Mouse (Mus musculus) macrophage (primary cell): ENCODE results near the gene Gm13889. TPM values are rescaled to one million over a fixed set of nuclear protein-coding genes. Genes with fewer than 3 reads are reported as not detected.

Experiments
- H3K27ac ChIP-seq: fragments of 350-480 bp; formaldehyde crosslinking; 2 replicates; pipeline ENCODE4 v1.9.0; 2021
- H3K36me3 ChIP-seq: fragments of 350-480 bp; formaldehyde crosslinking; 2 replicates; pipeline ENCODE4 v1.9.0; 2021; ENCODE audit errors: inconsistent target
- H3K4me3 ChIP-seq: fragments of 350-480 bp; formaldehyde crosslinking; 2 replicates; pipeline ENCODE4 v1.9.0; 2021; ENCODE audit errors: inconsistent target
- H3K79me2 ChIP-seq: fragments of 350-480 bp; formaldehyde crosslinking; 2 replicates; pipeline ENCODE4 v1.9.0; 2021; ENCODE audit errors: inconsistent target
- WGBS: methylation state at CpG from one replicate; pipeline ENCODE4 v1.1.7; 2026; ENCODE audit warnings: inconsistent platforms; ENCODE audit not compliant: missing documents; 5-methylcytosine and 5-hydroxymethylcytosine counted together
- polyA plus RNA-seq: library from polyadenylated mRNA; stranded (reverse); fragments of 250-400 nt; gene quantifications from 3 replicates; pipeline ENCODE4 v1.2.4, GENCODE M21; 2018; ENCODE audit warnings: inconsistent platforms

The Gm13889 gene
- polyA plus RNA-seq, 1 experiment from 2014 or later: not detected

DNA sequence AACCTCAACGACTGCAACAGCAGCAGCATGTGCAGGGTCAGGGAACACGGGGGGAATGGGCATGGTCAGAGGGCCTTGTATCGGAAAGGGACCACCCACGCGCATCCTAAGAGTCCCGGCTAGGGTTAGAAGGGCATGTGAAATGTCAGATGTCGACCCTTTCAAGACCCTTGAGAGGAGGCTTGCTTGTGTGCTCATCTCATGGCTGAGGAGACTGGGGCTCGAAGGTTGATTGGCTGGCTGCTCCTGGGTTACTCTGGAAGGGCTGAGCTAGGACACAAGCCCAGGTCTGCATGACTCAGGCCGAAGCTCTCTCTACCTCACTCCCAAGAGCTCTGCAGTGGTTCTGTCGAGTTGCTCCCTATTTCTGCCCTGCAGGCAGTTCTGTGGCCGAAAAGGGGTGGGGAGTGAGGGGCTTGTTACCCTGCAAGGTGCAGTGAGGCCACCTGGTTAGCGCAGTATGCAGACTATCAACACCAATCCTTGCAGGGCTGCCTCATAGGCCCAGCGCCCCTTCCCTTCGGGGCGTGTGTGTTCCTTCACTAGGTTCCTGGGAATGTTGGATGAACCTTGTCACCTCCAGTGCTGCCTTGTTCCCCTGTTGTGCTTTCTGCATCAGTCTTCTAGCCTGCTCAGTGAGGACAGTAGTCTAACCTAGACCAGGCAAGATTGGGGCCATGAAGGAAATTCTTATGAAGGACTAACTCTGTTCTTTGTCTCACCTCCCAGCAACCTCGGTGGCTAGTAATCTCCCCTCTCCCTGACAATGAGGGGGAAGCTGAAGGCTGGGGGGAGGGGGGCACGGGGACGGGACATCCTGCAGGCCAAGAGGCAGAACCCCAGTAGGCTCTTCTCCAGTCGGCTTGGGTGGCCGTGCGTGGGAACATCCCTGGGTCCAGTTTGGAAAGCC lies 18.8 kb upstream of the Gm13889 start:
- H3K4me3 ChIP-seq: no peak overlapping the region; the same call in 1 of the 2 replicates
- H3K27ac ChIP-seq: no peak overlapping the region

DNA sequence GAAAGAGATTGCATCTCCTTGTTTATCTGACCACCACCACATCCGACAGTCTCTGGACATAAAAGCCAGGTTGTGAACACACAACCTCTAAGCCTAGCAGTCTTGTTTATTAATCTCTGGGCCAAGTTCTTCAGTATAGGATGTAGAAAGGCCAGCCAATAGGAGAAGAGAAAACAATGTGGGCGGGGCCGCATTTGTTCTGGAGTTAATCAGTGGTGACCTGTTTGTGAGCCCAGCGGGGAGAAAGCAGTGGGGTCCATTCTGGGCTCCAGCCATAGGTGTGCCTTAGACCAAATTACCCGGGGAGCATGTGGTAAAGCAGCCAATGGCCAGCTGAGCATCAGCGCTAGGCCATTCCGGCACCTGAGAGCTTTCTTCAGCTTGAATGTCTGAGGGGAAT lies 18.0 kb upstream of the Gm13889 start:
- H3K79me2 ChIP-seq: no peaks in the 10 kb centered on the region
- H3K27ac ChIP-seq: no peak overlapping the region

More for the DNA sequence above, 18.8 kb upstream of the Gm13889 start:
- Histone ChIP-seq H3K36me3 (peaks cover 10% of the 10 kb centered on the region; the same call in 1 of the 2 replicates), H3K79me2 (no peaks in the 10 kb centered on the region)
- WGBS: 64% methylated on average over 21 of the region's 21 CpGs

DNA sequence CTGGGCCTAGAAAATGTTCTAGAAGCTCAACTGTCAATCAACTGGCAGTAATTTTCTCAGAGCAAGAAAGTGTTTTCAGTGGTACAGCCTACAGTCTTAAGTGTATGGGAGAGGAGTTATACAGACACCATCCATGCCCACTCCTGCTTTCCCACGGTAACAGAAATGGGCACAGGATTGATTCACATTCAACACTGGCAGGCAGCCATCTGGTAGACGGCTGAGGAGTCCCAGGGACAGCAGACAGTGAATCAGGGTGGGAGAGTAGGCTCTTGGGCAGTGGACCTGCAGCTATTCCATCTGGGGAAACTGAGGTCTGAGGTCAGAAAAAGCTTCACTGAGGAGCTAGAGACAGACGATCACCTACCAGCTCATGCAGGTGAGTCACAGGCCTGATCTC lies 14.6 kb upstream of the Gm13889 start:
- Histone ChIP-seq H3K4me3 (no peak overlapping the region), H3K79me2 (no peaks in the 10 kb centered on the region), H3K27ac (no peak overlapping the region), H3K36me3 (no peaks in the 10 kb centered on the region)
- WGBS: 72% methylated on average over 3 of the region's 3 CpGs

More for the DNA sequence above, 18.0 kb upstream of the Gm13889 start:
- 93% methylated on average over 7 of the region's 7 CpGs for WGBS
- Histone ChIP-seq H3K36me3 (peaks cover 3% of the 10 kb centered on the region; the same call in 1 of the 2 replicates), H3K4me3 (no peak overlapping the region)

DNA sequence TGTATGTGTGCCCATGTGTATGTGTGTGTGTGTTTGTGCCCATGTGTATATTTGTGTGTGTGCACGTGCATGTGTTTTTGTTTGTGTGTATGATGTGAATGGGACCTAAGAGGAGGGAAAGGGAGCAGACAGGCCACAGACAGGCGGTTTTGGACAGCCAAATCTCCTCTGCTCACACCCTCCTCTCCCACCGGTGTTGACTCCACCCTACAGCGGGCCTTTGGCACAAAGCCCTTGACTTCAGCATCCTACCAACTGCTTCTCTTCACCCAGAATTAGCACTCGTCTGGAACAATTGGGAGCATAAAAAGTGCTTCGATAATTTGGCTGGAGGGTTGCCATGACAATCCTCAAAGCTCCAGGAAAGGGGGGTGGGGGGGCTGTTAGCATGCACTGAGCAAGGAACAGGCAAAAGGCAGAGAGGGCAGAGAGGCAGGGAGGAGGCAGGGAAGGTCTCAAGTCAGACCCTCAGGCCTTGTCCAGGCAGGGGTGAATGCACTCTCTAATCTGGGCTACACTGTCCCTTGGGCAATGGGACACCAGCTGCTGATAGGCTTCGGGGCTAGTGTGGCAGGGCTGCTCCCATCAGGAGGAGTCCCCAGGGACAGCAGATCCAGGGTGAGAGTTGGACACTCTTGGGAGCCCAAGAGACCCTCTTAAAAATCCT lies 7.6 kb upstream of the Gm13889 start:
- Histone ChIP-seq H3K36me3 (no peaks in the 10 kb centered on the region), H3K79me2 (no peaks in the 10 kb centered on the region), H3K4me3 (no peak overlapping the region), H3K27ac (no peak overlapping the region)
- 87% methylated on average over 5 of the region's 7 CpGs for WGBS

DNA sequence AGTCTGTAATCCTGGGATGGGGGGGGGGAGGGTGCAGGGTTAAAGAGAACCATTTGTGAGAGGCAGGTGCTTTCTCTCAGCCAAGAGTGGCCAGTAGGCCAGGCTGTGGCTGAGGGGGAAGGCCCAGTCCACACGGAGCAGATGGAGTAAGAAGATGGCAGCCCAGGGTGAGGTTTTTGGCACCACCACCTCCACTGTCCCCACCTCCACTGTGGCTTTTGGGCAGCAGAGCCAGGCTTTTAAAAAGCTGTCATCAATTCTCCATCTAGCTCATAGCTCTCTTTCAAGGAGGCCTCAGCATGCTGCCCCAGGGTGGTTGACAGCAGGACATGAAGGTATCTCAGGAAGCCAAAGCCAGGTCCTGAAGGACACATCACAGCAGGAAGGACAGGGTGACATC lies 6.8 kb upstream of the Gm13889 start:
- H3K4me3 ChIP-seq: no peak overlapping the region
- no peaks in the 10 kb centered on the region for H3K36me3 ChIP-seq
- H3K27ac ChIP-seq: no peak overlapping the region
- H3K79me2 ChIP-seq: no peaks in the 10 kb centered on the region
- WGBS: 78% methylated on average over 1 of the region's 1 CpGs

DNA sequence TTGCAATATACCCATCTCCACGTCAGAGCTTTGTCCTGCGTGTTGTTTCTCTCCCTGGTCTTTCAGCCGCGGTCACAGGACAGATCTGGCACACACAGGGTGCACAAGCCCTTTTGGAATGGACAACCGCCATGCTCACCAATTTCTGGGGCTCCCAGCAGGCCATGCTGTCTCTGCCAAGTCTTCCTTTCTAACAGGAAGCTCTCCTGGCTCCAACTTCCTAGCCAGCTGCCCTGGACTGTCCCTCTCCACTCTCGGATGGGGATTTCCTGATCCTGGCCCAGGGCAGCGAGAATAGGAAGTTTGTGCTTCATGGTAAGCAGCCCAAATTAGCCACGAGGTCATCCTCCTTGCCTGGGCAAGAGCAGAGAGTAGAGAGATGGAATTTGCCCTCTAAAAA lies 4.7 kb upstream of the Gm13889 start:
- no peak overlapping the region for H3K27ac ChIP-seq
- H3K79me2 ChIP-seq: no peaks in the 10 kb centered on the region
- no peak overlapping the region for H3K4me3 ChIP-seq
- H3K36me3 ChIP-seq: no peaks in the 10 kb centered on the region
- WGBS: 65% methylated on average over 8 of the region's 8 CpGs

DNA sequence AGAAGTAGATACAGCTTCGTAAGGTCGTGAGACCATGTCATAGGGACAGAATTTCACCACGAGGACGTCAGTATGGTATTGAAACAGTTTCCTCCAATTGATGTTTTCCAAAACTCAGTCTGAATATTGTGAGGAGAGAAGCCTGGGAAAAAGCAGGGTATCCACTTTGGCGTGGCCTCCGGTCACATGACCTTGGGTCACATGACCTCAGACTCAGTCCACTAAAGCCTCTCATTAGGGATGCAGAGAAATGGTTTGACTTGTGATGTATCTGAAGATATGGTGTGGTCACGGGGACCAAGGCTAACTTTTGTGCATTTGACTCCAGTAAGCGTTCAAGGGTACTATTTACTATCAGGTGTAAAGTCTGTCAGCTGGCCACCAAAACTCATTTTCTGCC lies 2.3 kb upstream of the Gm13889 start:
- Histone ChIP-seq H3K79me2 (no peaks in the 10 kb centered on the region), H3K4me3 (no peak overlapping the region), H3K27ac (no peak overlapping the region), H3K36me3 (no peaks in the 10 kb centered on the region)
- WGBS: 81% methylated on average over 8 of the region's 8 CpGs

DNA sequence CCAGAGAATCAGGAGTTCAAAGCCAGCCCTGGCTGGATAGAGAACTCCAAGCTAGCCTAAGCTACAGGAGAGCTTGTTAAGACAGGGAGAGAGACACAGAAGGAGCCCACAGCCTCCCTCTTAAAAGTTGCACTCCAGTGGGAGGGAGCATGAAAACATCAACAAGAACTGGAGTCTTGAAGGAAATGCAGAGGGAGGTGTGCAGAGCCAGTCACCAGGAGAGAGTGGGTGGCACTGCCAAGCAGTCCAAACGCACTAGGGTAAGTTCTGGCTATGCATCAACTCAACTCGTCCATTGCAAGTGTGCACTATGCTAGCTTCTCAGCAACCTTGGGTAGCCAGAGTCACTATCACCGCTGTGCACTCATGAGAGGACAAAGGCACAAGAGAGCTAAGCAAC lies 1.2 kb upstream of the Gm13889 start:
- no peak overlapping the region for H3K27ac ChIP-seq
- no peaks in the 10 kb centered on the region for H3K36me3 ChIP-seq
- H3K4me3 ChIP-seq: no peak overlapping the region
- WGBS: 81% methylated on average over 3 of the region's 3 CpGs
- no peaks in the 10 kb centered on the region for H3K79me2 ChIP-seq

DNA sequence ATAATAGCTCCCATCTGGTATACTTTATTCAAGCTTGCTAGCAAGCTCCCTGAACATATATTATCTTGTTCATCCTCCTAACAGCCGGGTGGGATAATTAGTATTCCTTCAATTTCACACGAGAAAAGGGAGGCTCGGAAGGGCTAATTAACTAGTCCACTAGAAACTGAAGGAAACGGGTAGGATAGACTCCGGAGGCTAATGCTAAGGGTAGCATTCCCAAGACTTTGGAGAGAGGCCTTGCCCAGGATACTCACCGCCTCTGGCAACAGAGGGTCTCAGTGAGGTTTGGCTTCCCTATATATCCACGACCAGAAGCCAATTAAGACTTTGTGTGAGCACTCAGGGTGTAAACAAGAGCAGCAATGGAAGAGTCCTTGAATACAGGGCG lies 779 bp upstream of the Gm13889 start:
- 93% methylated on average over 8 of the region's 8 CpGs for WGBS
- H3K4me3 ChIP-seq: no peak overlapping the region

DNA sequence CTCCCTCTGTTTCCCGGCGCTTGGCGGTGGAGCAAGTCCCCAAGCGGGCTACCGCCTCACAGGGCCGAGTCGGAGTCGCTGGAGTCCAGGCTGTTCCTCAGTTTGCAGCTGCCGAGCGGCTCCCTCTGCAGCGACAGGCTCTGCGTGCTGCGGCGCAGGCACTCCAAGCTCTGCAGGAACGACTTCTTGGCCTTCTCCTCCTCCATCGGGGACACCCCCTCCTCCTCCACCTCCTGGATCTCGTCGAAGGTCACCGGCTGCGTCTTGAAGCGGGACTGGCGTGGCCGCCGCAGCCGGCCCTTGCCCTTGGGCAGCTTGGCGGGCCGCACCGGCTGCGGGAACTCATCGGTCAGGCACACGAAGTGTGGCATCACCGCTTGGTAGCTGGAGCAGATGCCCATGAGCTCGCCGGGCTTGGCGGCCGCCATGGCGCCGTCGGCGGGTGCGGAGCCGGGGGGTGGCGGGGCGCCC lies 635 bp downstream of the Gm13889 start:
- 2% methylated on average over 44 of the region's 44 CpGs for WGBS
- H3K4me3 ChIP-seq: no peak overlapping the region
- H3K79me2 ChIP-seq: no peaks in the 10 kb centered on the region
- H3K27ac ChIP-seq: no peak overlapping the region
- H3K36me3 ChIP-seq: no peaks in the 10 kb centered on the region

More for the DNA sequence above, 779 bp upstream of the Gm13889 start:
- Histone ChIP-seq H3K36me3 (no peaks in the 10 kb centered on the region), H3K27ac (no peak overlapping the region), H3K79me2 (no peaks in the 10 kb centered on the region)

DNA sequence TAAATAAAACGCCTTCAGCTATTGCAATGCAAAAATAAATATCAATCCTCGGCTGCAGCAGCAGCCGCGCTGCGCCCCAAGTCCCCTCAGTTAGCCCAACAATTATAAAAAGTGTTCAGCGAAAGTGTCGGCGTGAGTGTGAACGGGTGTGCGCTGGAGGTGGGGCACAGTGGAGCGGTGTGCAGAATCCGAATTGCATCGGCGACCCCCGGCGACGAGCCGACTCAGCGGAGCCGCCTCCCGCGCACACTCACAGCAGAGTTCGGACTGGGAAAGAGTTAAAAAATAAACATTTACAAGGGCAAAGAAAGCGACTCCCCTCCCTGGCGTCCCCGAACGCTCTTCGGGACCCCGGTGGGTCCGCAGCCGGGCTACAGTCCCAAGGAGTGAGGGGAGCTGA lies 1.1 kb downstream of the Gm13889 start:
- Histone ChIP-seq H3K4me3 (no peak overlapping the region), H3K36me3 (no peaks in the 10 kb centered on the region), H3K27ac (no peak overlapping the region), H3K79me2 (no peaks in the 10 kb centered on the region)
- 1% methylated on average over 31 of the region's 31 CpGs for WGBS

DNA sequence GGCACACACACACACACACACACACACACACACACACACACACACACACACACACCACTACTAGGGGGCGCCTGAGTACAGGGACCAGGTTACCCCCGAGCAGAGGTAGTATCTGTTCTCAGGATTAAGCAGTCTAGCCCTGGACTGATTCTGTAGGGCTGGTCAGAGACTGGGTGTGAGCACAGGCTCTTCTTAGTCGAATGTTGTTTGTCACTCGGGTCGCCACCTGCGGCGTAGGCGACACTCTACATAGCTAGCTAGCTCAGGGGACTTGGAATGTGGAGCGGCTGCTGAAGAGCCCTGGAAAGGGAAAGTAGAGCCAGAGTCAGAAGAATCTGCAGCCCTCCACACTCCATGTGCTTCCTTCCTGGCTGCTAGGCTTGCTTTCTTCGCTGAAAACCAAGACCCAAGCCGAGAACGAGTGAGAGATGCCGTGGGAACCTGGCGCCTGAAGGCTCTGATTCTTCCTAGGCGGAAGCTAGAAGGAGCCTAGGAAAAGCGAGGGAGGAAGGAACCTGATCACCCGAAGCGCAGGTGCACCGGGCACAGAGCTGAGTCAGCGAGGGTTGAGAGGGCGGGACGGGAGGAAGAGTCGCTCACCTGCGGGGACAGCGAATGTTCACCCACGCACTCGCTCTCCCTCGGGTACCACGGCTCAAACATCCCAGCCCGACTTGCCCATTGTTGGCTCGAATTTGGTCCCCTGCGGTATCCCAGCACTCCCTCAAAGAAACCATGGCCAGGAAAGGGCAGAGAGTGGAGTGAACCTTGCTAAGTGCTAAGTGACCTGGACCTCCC lies 2.0 kb downstream of the Gm13889 start:
- Histone ChIP-seq H3K4me3 (no peak overlapping the region), H3K27ac (no peak overlapping the region), H3K79me2 (no peaks in the 10 kb centered on the region), H3K36me3 (no peaks in the 10 kb centered on the region)
- 3% methylated on average over 30 of the region's 32 CpGs for WGBS

DNA sequence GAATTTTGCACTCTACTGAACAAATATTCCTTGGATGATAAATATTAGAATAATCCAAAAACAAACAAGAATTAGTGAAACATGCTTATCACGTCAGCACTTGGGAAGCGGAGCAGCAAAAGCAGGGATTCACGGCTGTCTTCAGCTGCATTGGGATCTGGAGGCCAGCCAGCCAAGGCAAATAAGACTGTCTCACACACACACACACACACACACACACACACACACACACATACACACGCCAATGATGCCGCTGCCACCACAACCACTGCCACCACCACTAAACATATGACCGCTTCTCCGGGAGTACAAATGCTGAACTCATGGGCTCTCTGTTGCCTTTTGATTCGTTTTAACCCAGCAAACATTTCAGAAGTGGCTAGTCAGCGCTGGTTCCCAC lies 3.3 kb downstream of the Gm13889 start:
- Histone ChIP-seq H3K79me2 (no peaks in the 10 kb centered on the region), H3K27ac (no peak overlapping the region), H3K4me3 (no peak overlapping the region), H3K36me3 (no peaks in the 10 kb centered on the region)
- 93% methylated on average over 9 of the region's 9 CpGs for WGBS

DNA sequence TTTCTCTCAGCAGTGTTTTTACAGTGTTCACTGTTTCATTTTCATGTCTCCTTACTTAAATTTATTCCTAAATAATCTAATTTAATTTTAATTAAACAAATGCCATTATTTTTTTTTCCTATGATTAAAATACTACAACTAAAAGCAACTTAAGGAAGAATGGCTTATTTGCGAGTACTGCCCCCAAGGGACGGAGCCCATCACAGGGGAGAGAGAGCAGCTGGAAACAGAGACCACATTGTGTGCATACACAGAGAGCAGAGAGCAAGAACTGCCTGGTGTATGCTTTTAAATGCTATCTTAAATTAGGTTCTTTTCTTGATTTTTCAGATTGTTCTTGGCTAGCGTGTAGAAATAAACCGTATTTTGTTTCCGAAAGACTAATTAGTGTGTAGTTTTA lies 10.0 kb downstream of the Gm13889 start:
- Histone ChIP-seq H3K4me3 (no peak overlapping the region), H3K79me2 (no peaks in the 10 kb centered on the region), H3K27ac (no peak overlapping the region), H3K36me3 (no peaks in the 10 kb centered on the region)
- 88% methylated on average over 5 of the region's 5 CpGs for WGBS
